In the genomic region with DNA sequence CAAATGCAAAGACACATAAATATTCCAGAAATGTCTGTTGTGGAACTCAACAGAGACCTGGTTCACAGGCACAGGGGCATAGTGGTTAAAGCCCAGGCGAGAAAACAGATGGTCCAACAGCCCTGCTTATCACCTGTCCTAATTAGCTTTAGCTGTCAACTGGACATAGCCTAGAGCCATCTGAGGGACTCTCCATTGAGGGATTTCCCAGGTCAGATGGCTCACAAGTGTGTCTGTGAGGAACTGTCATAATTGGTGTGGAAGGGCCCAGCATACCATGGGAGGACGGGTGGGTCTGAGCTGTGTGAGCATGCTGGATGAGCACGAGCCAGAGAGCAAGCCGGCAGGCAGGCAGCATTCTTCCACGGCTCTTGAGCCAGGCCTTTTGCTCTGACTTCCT, we compare ENCODE assay signal across 15 mouse cellular contexts.
A peak's percentile ranks its signal among the peaks of the same experiment; 100 is the strongest.
DNase-seq lines count a peak whose midpoint lies in the region; ATAC-seq and TF ChIP-seq lines count a peak whose summit lies in the region.
"Had no signal": no experiment of that assay in that cellular context is flagged by ENCODE, and none has a peak within 500 bp of the region (broad histone marks: within the 10 kb centered on the region; RNA-seq: fewer than 3 reads in every experiment).

No protein-coding gene starts in this region.

- TF ChIP-seq POLR2A in cerebellum, adult 2 months (IDR thresholded peaks at IDR 0.05; ENCODE audit: borderline replicate concordance, insufficient read depth, low read length): no peak
- TF ChIP-seq POLR2A in myocyte (IDR thresholded peaks at IDR 0.05; ENCODE audit: insufficient read length, low read depth): peak; percentile 21

- H3K79me2 ChIP-seq in myocyte (ENCODE audit: control insufficient read depth, insufficient read depth): peaks cover 34% of the 10 kb centered on the region

- H3K27me3 ChIP-seq in limb, embryonic 13.5 days: no peaks in the 10 kb centered on the region
- no peaks in the 10 kb centered on the region for H3K27me3 ChIP-seq in limb, embryonic 10.5 days (ENCODE audit: low read depth, poor library complexity, severe bottlenecking)
- no peaks in the 10 kb centered on the region for H3K27me3 ChIP-seq in cerebellum, adult 2 months (ENCODE audit: control insufficient read depth, insufficient read depth, low read length)
- no peaks in the 10 kb centered on the region for H3K27me3 ChIP-seq in myocyte (ENCODE audit: control insufficient read depth, insufficient read depth, insufficient read length)
- H3K27me3 ChIP-seq: hindbrain, embryonic 12.5 days had no signal

- WGBS in limb, embryonic 13.5 days: 42% methylated on average over 5 of the region's 5 CpGs
- WGBS in limb, embryonic 10.5 days: 51% methylated on average over 5 of the region's 5 CpGs
- 22% methylated on average over 5 of the region's 5 CpGs for WGBS in cerebellum, adult 2 months

- intact Hi-C loops in left cerebral cortex, postnatal 36 days (cut with DNase I): no loop called here

- ATAC-seq in limb, embryonic 13.5 days (ENCODE audit: low FRiP score, low read depth): 0 out of 2 replicates have a peak, but pooled peaks have one; percentile 29
- ATAC-seq: activated CD4-positive, CD25-positive, alpha-beta regulatory T cell, adult 4 months had no signal

- H3ac ChIP-seq in myocyte (ENCODE audit: control insufficient read depth, insufficient read length): no peak overlapping the region

- H3K36me3 ChIP-seq in limb, embryonic 13.5 days: peaks cover 30% of the 10 kb centered on the region
- peaks cover 39% of the 10 kb centered on the region for H3K36me3 ChIP-seq in limb, embryonic 10.5 days
- H3K36me3 ChIP-seq in myocyte (ENCODE audit: control insufficient read depth, insufficient read depth): peaks cover 34% of the 10 kb centered on the region

- no peak for DNase-seq in limb, embryonic 10.5 days (ENCODE audit: low spot score)
- peak; percentile 45 to 76 for DNase-seq in cerebellum, adult 2 months
- peak; percentile 38 to 46 for DNase-seq in cerebellum, postnatal 36 days
- DNase-seq in lung, postnatal 4 days: no peak
- no peak for DNase-seq in left cerebral cortex, postnatal 36 days (ENCODE audit: low spot score in 2 of 2)
- DNase-seq: embryo, embryonic 11 days; gastrocnemius, adult 2 months; kidney, adult 8-10 months; kidney, postnatal 4 days; lung, adult 18-20 months had no signal

- no peak overlapping the region for H3K4me2 ChIP-seq in limb, embryonic 13.5 days (replicated peaks)
- no peak overlapping the region for H3K4me2 ChIP-seq in myocyte (ENCODE audit: low read depth)
- H3K4me2 ChIP-seq: heart, embryonic 11.5 days; hindbrain, embryonic 12.5 days had no signal

- no peak overlapping the region for H3K9ac ChIP-seq in limb, embryonic 13.5 days
- H3K9ac ChIP-seq: hindbrain, embryonic 12.5 days had no signal

- no peak for TF ChIP-seq CTCF in cerebellum, adult 2 months (IDR thresholded peaks at IDR 0.05; ENCODE audit: borderline replicate concordance, insufficient read depth, low read depth, low read length)

- no peaks in the 10 kb centered on the region for H3K9me3 ChIP-seq in limb, embryonic 13.5 days
- no peaks in the 10 kb centered on the region for H3K9me3 ChIP-seq in limb, embryonic 10.5 days (replicated peaks)
- H3K9me3 ChIP-seq: hindbrain, embryonic 12.5 days had no signal

- H3K4me3 ChIP-seq in limb, embryonic 13.5 days: no peak overlapping the region
- no peak overlapping the region for H3K4me3 ChIP-seq in limb, embryonic 10.5 days
- H3K4me3 ChIP-seq in cerebellum, adult 2 months (replicated peaks; ENCODE audit: insufficient read depth, low read depth, low read length): no peak overlapping the region
- no peak overlapping the region for H3K4me3 ChIP-seq in myocyte
- H3K4me3 ChIP-seq: gastrocnemius, adult 2 months; hindbrain, embryonic 12.5 days had no signal

- peaks cover 24% of the 10 kb centered on the region for H3K4me1 ChIP-seq in limb, embryonic 13.5 days
- H3K4me1 ChIP-seq in limb, embryonic 10.5 days: peaks cover 17% of the 10 kb centered on the region
- H3K4me1 ChIP-seq in cerebellum, adult 2 months (ENCODE audit: control insufficient read depth, insufficient read depth, low read length): peaks cover 28% of the 10 kb centered on the region

- H3K27ac ChIP-seq in limb, embryonic 13.5 days: no peak overlapping the region
- H3K27ac ChIP-seq in limb, embryonic 10.5 days: no peak overlapping the region
- H3K27ac ChIP-seq in cerebellum, adult 2 months (ENCODE audit: insufficient read depth, low read length): no peak overlapping the region
- H3K27ac ChIP-seq: gastrocnemius, adult 2 months; hindbrain, embryonic 12.5 days had no signal

TF ChIP-seq in myocyte, 11 proteins besides CTCF, POLR2A, EP300 and RAD21:
- no peak for TF ChIP-seq REST (IDR thresholded peaks at IDR 0.05; ENCODE audit: insufficient read depth, insufficient read length)
- peak; percentile 37 for TF ChIP-seq TCF12 (IDR thresholded peaks at IDR 0.05; ENCODE audit: insufficient read depth, poor library complexity, severe bottlenecking)
- peak; percentile 41 for TF ChIP-seq POLR2AphosphoS2 (IDR thresholded peaks at IDR 0.05; ENCODE audit: insufficient read length, low read depth)
- TF ChIP-seq MYOD1 (IDR thresholded peaks at IDR 0.05; ENCODE audit: control insufficient read depth in 1 of 3, insufficient read length in 2 of 3, low read depth in 2 of 3): peak in 2 of 3 experiments; percentile 45 to 57
- TF ChIP-seq MYOG (IDR thresholded peaks at IDR 0.05; ENCODE audit: control insufficient read depth in 1 of 3, insufficient read depth in 1 of 3, insufficient read length in 2 of 3, low read depth in 2 of 3): peak; percentile 9 to 69 (median 38)
- TF ChIP-seq USF1 (IDR thresholded peaks at IDR 0.05; ENCODE audit: low read depth): no peak

Comparison
In these comparisons a context has a peak if more than half of its experiments do, and no peak if none do; other contexts are left out.
1. DNase-seq: peak in cerebellum, adult 2 months (2 of 2) and cerebellum, postnatal 36 days (2 of 2); none in limb, embryonic 10.5 days (single experiment), lung, postnatal 4 days (0 of 2) and left cerebral cortex, postnatal 36 days (0 of 2).